Mouse (Mus musculus) adrenal gland, postnatal 10 days (tissue): ENCODE measurements around the gene Apaf1. TPM values are rescaled to one million over a fixed set of nuclear protein-coding genes. Genes with fewer than 3 reads are reported as not detected.

Source experiments
- DNase-seq: peaks from one replicate; pipeline ENCODE4 v3.0.0; 2021; ENCODE audit warnings: mixed read lengths
- total RNA-seq, 2 experiments: library from RNA; stranded (reverse); gene quantifications; 2 replicates each; pipeline ENCODE4 v1.2.3; 2021

Gene Apaf1
- total RNA-seq, 2 experiments from 2014 or later: 13.5 to 14.7 TPM

- DNase-seq: no peak
Measured at GRCm38 (mm10) chr10:91081959-91082507, 537 bp downstream of the Apaf1 start.

DNA sequence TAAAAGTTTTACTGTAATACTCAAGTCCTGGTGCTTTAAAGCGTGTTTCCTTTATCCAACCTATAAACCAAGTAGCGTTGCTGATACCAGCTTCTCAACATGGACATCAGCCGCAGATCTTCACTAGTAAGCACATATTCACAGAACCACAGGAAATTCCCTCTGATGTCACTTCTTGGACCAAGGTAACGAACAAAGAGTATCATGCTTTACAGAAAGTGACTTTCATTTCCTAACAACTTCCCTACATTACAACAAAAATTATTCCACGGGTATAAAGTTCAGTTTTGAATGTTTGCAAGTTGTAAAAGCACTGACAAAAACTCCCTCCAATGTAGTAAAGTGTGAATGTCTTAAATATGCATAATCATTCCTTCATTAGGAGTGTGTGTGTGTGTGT is 2.0 kb downstream of the Apaf1 start:
- no peak for DNase-seq

- no peak for DNase-seq
Measured at GRCm38 (mm10) chr10:91076667-91077066, 5.9 kb downstream of the Apaf1 start.

GRCm38 (mm10) chr10:91073345-91073744 is 9.2 kb downstream of the Apaf1 start:
- peak; percentile 21 for DNase-seq

DNA sequence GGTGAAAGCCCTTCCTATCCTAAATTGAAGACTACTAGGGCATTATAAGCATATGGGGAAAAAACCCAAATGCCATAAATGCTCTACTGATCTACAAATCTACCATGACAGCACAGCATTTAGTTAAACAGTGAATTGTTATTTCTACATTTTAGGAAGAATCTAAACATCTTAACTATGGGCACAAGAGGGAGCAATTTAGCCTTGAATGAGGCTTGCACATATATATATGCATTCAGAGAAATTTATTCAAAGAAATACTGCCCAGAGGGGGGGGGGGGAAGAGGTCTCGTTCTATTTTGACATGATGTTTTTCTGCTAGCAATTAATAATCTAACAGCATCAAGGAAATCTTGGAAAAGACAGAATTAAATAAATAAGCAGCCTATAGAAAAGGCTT is 10.8 kb downstream of the Apaf1 start:
- no peak for DNase-seq

DNA sequence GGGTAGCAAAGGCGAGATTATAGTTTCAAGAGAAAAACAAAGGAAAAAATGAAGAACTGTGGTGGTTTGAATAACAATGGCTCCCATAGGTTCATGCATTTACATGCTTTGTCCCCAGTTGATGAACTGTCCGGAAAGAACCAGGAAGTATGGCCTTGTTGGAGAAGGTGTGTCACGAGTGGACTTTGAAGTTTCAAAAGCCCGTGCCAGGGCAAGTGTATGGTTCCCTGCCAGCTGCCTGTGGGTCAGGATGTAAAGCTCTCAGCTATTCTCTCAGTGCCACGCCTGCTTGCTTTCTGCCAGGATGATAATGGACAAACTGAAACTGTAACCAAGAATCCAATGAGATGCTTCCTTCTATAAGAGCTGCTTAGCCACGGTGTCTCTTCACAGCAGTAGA is 20.2 kb downstream of the Apaf1 start:
- DNase-seq: no peak

GRCm38 (mm10) chr10:91060742-91061141 is 21.8 kb downstream of the Apaf1 start:
- peak; percentile 10 for DNase-seq

GRCm38 (mm10) chr10:91052734-91053133 is 29.8 kb downstream of the Apaf1 start:
- no peak for DNase-seq

DNA sequence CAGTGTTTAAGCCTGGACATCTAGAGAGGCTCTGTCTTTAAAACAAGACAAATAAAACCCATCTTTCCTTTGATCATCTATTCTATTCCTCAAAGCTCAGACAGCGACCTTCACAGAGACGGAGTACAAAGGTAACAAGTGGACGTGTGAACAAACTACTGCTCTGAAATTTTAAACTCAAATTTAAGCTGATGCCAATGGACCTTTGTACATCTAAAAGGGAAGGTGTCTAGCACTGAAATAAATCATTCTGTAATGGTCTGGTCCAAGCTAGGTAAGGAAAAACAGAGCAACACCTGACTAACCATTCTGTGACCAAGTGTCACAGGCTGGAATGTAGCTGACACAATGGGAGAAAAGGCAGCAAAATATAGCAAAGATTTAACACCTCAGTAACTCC is 31.4 kb downstream of the Apaf1 start:
- no peak for DNase-seq

GRCm38 (mm10) chr10:91049696-91050095 is 32.9 kb downstream of the Apaf1 start:
- DNase-seq: peak; percentile 25

- peak; percentile 73 for DNase-seq
Measured at GRCm38 (mm10) chr10:91033942-91034341, 48.6 kb downstream of the Apaf1 start.

DNA sequence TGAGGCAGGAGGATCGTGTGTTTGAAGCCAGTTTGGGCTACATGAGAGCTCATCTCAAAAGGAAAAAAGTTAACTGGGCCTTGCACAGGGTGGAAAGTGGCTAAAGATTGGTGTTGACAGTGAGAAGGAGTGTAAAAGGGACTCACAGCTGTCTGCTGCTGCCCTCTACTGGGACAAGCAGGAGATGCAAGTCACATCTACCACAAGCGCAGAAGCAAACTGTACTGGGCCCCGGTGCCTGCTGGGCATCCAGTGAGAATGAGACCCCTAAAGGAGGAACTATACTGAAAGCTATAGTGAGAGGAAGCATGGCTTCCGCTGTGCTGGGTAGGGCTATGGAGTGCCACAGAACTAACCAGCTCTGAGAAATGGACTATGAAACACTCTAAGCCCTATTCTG is 50.2 kb downstream of the Apaf1 start:
- DNase-seq: peak; percentile 85

GRCm38 (mm10) chr10:91031176-91031575 is 51.4 kb downstream of the Apaf1 start:
- peak; percentile 27 for DNase-seq

DNA sequence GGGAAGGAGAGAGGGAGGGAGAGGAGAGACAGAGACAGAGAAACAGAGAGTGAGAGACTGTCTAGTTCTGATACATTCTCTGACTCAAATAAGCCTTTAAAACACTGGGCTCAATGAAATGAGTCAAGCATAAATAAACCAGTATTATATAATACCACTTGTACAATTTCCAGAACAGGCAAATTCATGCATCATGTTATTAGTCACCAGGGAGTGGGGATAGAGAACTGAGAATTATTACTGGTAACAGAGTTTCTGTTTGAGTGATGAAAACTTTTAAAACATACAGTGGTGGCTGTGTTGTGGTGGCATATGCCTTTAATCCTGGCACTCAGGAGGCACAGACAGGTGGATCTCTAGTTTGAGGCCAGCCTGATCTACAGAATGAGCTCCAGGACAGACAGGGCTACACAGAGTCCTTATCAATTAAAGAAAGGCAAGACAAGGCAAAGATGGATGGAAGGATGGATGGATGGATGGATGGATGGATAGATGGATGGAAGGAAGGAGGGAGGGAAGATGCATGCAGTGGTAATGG is 53.5 kb downstream of the Apaf1 start:
- no peak for DNase-seq

GRCm38 (mm10) chr10:91027964-91028363 is 54.6 kb downstream of the Apaf1 start:
- no peak for DNase-seq

GRCm38 (mm10) chr10:91027468-91027867 is 55.1 kb downstream of the Apaf1 start:
- no peak for DNase-seq

- DNase-seq: no peak
Measured at GRCm38 (mm10) chr10:91005858-91006538, 76.6 kb downstream of the Apaf1 start.

- DNase-seq: peak; percentile 9
Measured at GRCm38 (mm10) chr10:91001421-91001820, 81.1 kb downstream of the Apaf1 start.

DNA sequence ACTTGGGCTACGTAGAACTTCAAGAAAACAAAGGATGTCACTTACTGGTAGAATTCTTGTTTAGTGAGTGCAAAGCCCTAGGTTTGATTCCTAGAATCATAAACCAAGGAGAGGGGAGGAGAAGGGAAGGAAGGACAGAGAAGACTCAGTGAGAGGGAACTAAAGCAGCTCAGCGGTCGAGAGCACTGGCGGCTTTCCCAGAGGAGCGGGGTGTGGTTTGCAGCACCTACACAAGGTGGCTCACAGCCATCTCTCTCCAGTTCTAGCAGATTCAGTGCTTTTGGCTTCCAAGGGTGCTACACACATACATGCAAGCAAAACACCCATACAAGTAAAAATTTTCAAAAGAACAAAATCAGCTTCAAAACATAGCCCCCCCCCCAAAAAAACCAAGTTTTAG is 82.7 kb downstream of the Apaf1 start:
- DNase-seq: no peak

DNA sequence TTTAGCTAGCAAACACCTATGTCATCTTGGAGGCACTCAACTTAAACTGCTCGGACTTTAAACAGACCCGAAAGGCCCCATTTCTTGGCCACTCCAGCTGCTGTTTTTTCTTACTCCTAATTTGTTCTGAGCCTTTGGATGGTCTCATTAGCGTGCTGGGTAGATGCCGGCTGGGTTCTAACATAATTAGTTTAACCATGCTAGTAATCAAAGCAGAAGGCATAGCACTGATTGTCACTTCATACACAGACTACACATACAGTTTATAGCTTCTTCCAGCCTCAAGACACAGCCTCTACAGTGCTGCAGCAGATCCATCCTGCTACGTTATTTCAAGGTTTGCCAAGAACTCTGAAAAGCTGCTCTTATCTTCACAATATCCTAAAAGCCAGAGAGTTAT is 88.7 kb downstream of the Apaf1 start:
- DNase-seq: no peak

DNA sequence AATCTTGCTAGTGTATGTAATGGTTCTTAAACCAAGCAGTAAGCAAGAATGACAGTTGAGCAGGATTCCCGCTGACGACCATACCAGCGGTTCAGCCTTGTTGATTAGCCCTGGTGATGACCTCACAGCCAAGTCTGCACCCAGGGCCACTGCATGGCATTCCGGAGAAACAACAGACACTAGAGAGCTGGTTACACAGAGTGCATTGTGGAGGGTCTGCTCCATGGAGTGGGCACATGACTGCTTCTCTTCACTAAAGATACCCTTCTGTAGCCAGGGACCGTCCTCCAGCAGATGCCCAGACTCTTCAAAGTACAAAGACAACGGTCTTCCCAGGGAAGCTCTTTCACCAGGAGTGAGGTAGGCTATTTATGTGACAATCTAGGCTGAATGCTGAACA is 90.3 kb downstream of the Apaf1 start:
- no peak for DNase-seq

GRCm38 (mm10) chr10:90990340-90990739 is 92.2 kb downstream of the Apaf1 start:
- no peak for DNase-seq

DNA sequence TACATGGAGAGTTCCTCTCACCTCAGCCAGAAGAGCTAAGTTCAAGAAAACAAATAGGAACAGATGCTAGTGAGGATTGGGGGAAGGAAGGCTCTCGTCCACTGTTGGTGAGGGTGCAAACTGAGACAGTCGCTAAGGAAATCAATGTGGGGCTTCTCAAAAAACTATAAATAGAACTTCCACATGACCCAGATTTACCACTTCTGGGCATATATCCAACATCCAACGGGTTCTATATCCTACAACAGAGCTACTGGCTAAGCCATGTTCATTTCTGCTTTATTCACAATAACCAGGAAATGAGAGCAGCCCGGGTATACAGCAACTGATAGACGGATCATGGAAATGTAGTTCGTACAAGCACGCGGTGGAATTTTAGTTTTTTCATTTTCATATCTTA is 99.5 kb downstream of the Apaf1 start:
- no peak for DNase-seq

- no peak for DNase-seq
Measured at GRCm38 (mm10) chr10:90981811-90982210, 100.8 kb downstream of the Apaf1 start.
